Mouse (Mus musculus): Measurements from ENCODE around the gene Pkn2.

- TF ChIP-seq POLR2A (IDR thresholded peaks at IDR 0.05; ENCODE audit: low read depth, low read length) (peak; percentile 99), CTCF (IDR thresholded peaks at IDR 0.05; ENCODE audit: extremely low read depth, insufficient read depth, insufficient read length, insufficient replicate concordance) (no peak)
Observed at GRCm38 (mm10) chr3:142764995-142765777, 116.6 kb downstream of the Pkn2 start, which contains the start of gene Gtf2b.

All from spleen, adult 2 months (tissue).